8 mouse cellular contexts compared by ENCODE assay signal in genomic region chr2:94010335-94011291, GRCm38 (mm10). TPM values are rescaled to one million over a fixed set of nuclear protein-coding genes. Genes with fewer than 3 reads are reported as not detected.
DNase-seq lines count a peak whose midpoint lies in the region; ATAC-seq and TF ChIP-seq lines count a peak whose summit lies in the region.

TSS of gene Alkbh3 (minus strand) at chr2:94010807.

- peaks cover 8% of the 10 kb centered on the region for H3K9me3 ChIP-seq in heart, embryonic 12.5 days (replicated peaks)
- H3K9me3 ChIP-seq in kidney, postnatal 0 days (replicated peaks; ENCODE audit: low read length): no peaks in the 10 kb centered on the region
- H3K9me3 ChIP-seq in liver, embryonic 11.5 days (ENCODE audit: control insufficient read depth, low read length): no peaks in the 10 kb centered on the region
- no peaks in the 10 kb centered on the region; the same call in 1 of the 2 replicates for H3K9me3 ChIP-seq in stomach, embryonic 14.5 days (ENCODE audit: control insufficient read depth, low read depth, low read length)

- peaks cover 9% of the 10 kb centered on the region for H3K4me1 ChIP-seq in heart, embryonic 12.5 days (replicated peaks)
- peaks cover 9% of the 10 kb centered on the region; the same call in 1 of the 2 replicates for H3K4me1 ChIP-seq in kidney, postnatal 0 days (replicated peaks; ENCODE audit: insufficient read depth, low read length)
- peaks cover 4% of the 10 kb centered on the region for H3K4me1 ChIP-seq in liver, embryonic 11.5 days (replicated peaks; ENCODE audit: control insufficient read depth, insufficient read depth, low read length)
- H3K4me1 ChIP-seq in stomach, embryonic 14.5 days (ENCODE audit: control insufficient read depth, insufficient read depth, low read length): no peaks in the 10 kb centered on the region

- H3K27ac ChIP-seq in heart, embryonic 12.5 days (ENCODE audit: poor library complexity, severe bottlenecking): no peak within 1 kb of the TSS
- H3K27ac ChIP-seq in kidney, postnatal 0 days: peak within 1 kb of the TSS; percentile 1; the same call in 1 of the 2 replicates
- peak within 1 kb of the TSS; percentile 54; the same call in 1 of the 2 replicates for H3K27ac ChIP-seq in liver, embryonic 11.5 days (ENCODE audit: low read depth, low read length)
- no peak within 1 kb of the TSS for H3K27ac ChIP-seq in stomach, embryonic 14.5 days (ENCODE audit: low read length)

- peaks cover 28% of the 10 kb centered on the region for H3K36me3 ChIP-seq in heart, embryonic 12.5 days
- peaks cover 17% of the 10 kb centered on the region for H3K36me3 ChIP-seq in kidney, postnatal 0 days (ENCODE audit: insufficient read depth, low read length)
- H3K36me3 ChIP-seq in liver, embryonic 11.5 days (ENCODE audit: control insufficient read depth, insufficient read depth, low read length): peaks cover 13% of the 10 kb centered on the region
- H3K36me3 ChIP-seq in stomach, embryonic 14.5 days (ENCODE audit: control insufficient read depth, insufficient read depth, low read length): peaks cover 18% of the 10 kb centered on the region

- WGBS in heart, embryonic 12.5 days: 5% methylated on average over 47 of the region's 47 CpGs
- WGBS in kidney, postnatal 0 days: 5% methylated on average over 47 of the region's 47 CpGs
- WGBS in liver, embryonic 11.5 days: 6% methylated on average over 47 of the region's 47 CpGs
- 6% methylated on average over 47 of the region's 47 CpGs for WGBS in stomach, embryonic 14.5 days

- no peaks in the 10 kb centered on the region for H3K27me3 ChIP-seq in heart, embryonic 12.5 days (replicated peaks)
- H3K27me3 ChIP-seq in kidney, postnatal 0 days (ENCODE audit: insufficient read depth, low read length): no peaks in the 10 kb centered on the region
- no peaks in the 10 kb centered on the region for H3K27me3 ChIP-seq in liver, embryonic 11.5 days (replicated peaks; ENCODE audit: control insufficient read depth, insufficient read depth, low read length)
- no peaks in the 10 kb centered on the region for H3K27me3 ChIP-seq in stomach, embryonic 14.5 days (ENCODE audit: control insufficient read depth, insufficient read depth, low read length)

- TF ChIP-seq CTCF in kidney, postnatal 0 days (IDR thresholded peaks at IDR 0.05; ENCODE audit: low read depth): no peak

- ATAC-seq in erythroid progenitor cell, adult 5-6 weeks (replicated peaks; ENCODE audit: low FRiP score, poor library complexity, severe bottlenecking): peak; percentile 93
- ATAC-seq in heart, embryonic 12.5 days (ENCODE audit: insufficient number of reproducible peaks, low FRiP score): peak; percentile 97
- peak; percentile 100 for ATAC-seq in kidney, postnatal 0 days (replicated peaks; ENCODE audit: low FRiP score, low read depth)
- peak; percentile 99 for ATAC-seq in liver, embryonic 11.5 days (replicated peaks; ENCODE audit: low FRiP score)
- ATAC-seq in stomach, embryonic 14.5 days (ENCODE audit: insufficient number of reproducible peaks, insufficient read depth, low FRiP score, low read depth): peak; percentile 99

- H3K4me2 ChIP-seq in heart, embryonic 12.5 days: peak within 1 kb of the TSS; percentile 89
- H3K4me2 ChIP-seq in kidney, postnatal 0 days (ENCODE audit: low read length): peak within 1 kb of the TSS; percentile 78
- peak within 1 kb of the TSS; percentile 75 for H3K4me2 ChIP-seq in liver, embryonic 11.5 days
- peak within 1 kb of the TSS; percentile 69 for H3K4me2 ChIP-seq in stomach, embryonic 14.5 days (replicated peaks; ENCODE audit: low read depth, low read length)

- peak within 1 kb of the TSS; percentile 94 for H3K4me3 ChIP-seq in heart, embryonic 12.5 days
- peak within 1 kb of the TSS; percentile 61 for H3K4me3 ChIP-seq in kidney, postnatal 0 days (replicated peaks; ENCODE audit: low read depth, low read length)
- peak within 1 kb of the TSS; percentile 86 for H3K4me3 ChIP-seq in liver, embryonic 11.5 days (ENCODE audit: low read depth, low read length)
- H3K4me3 ChIP-seq in stomach, embryonic 14.5 days (ENCODE audit: low read depth, low read length): peak within 1 kb of the TSS; percentile 51

- H3K9ac ChIP-seq in heart, embryonic 12.5 days: peak within 1 kb of the TSS; percentile 89
- peak within 1 kb of the TSS; percentile 72 for H3K9ac ChIP-seq in kidney, postnatal 0 days (ENCODE audit: low read depth, low read length)
- H3K9ac ChIP-seq in liver, embryonic 11.5 days (ENCODE audit: low read depth, low read length): peak within 1 kb of the TSS; percentile 86
- H3K9ac ChIP-seq in stomach, embryonic 14.5 days (replicated peaks; ENCODE audit: low read depth, low read length): peak within 1 kb of the TSS; percentile 59

- peak; percentile 96 to 97 for DNase-seq in B cell, adult 2 months
- peak; percentile 82 for DNase-seq in brain, embryonic 18.5 days (ENCODE audit: low read depth, low spot score)
- peak; percentile 97 for DNase-seq in kidney, postnatal 0 days (ENCODE audit: low spot score)
- peak; percentile 94 for DNase-seq in liver, embryonic 11.5 days (ENCODE audit: low spot score)
- peak; percentile 94 for DNase-seq in naive thymus-derived CD4-positive, alpha-beta T cell, adult 2 months (ENCODE audit: low read depth)

RNA-seq across cellular contexts. Expression of gene Alkbh3, which starts in this region (rescaled TPM):
- total RNA-seq in erythroid progenitor cell, adult 5-6 weeks (2015; ENCODE audit: low replicate concordance): 9.7 and 31.4 TPM in 2 replicates
- total RNA-seq in erythroid progenitor cell, adult 5-6 weeks (2017; ENCODE audit: low replicate concordance): 5.4 and 7.8 TPM in 2 replicates
- polyA plus RNA-seq in heart, embryonic 12.5 days (2016; fragmentation: Nextera tagmentation; extraction: Ambion mirVana): 60.3 and 63.1 TPM in 2 replicates
- polyA plus RNA-seq in kidney, postnatal 0 days (2015; fragmentation: Nextera tagmentation; extraction: Ambion mirVana): 74.9 and 75.0 TPM in 2 replicates
- polyA plus RNA-seq in liver, embryonic 11.5 days (2014; fragmentation: Nextera tagmentation; extraction: Ambion mirVana): 62.4 and 69.8 TPM in 2 replicates
- polyA plus RNA-seq in stomach, embryonic 14.5 days (2014; fragmentation: Nextera tagmentation; extraction: Ambion mirVana): 70.1 and 70.6 TPM in 2 replicates

Comparison
In these comparisons a context has a peak if more than half of its experiments do, and no peak if none do; other contexts are left out.
1. H3K27ac ChIP-seq: peak in kidney, postnatal 0 days (single experiment) and liver, embryonic 11.5 days (single experiment); none in heart, embryonic 12.5 days (single experiment) and stomach, embryonic 14.5 days (single experiment).
2. Peak in every context shown above with its lines, with median percentiles within 50 percentile points of each other: DNase-seq, ATAC-seq, H3K4me2 ChIP-seq, H3K4me3 ChIP-seq and H3K9ac ChIP-seq.